Mouse (Mus musculus) cerebellum, postnatal 14 days (tissue): ENCODE measurements around the gene Cacng4.

Experiments
- DNase-seq, 2 experiments: peaks; one replicate each; pipeline ENCODE4 v3.0.0; 2021; ENCODE audit warnings: mixed read lengths in 2 of 2

Gene Cacng4

GRCm38 (mm10) chr11:107714368-107714767, 80.0 kb downstream of the Cacng4 start:
- DNase-seq: no peak

DNA sequence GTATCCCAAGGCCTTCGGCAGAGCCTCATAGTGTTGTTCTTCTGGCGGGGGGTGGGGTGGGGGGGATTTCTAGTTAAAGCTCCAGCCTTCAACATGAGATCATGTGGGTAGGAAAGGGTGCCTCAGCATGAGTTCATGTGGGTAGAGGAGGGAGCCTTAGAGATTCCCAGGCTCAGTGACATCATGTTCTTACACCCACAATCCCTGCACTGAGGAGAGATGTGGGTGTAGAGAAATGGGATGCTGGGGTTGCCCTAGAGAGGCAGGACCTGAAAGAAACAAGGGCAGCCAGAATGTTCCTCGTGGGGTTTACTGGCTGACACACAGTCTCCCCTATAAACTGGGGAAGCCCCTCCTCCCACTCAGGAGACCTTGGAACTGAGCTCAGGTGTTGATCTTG, 84.0 kb downstream of the Cacng4 start:
- no peak for DNase-seq

- DNase-seq: peak in 1 of 2 experiments; percentile 42
These were observed 86.3 kb downstream of the Cacng4 start for GRCm38 (mm10) chr11:107707897-107708610.

- DNase-seq: peak; percentile 50 to 67
These were observed 88.8 kb downstream of the Cacng4 start for GRCm38 (mm10) chr11:107705476-107706074.

DNA sequence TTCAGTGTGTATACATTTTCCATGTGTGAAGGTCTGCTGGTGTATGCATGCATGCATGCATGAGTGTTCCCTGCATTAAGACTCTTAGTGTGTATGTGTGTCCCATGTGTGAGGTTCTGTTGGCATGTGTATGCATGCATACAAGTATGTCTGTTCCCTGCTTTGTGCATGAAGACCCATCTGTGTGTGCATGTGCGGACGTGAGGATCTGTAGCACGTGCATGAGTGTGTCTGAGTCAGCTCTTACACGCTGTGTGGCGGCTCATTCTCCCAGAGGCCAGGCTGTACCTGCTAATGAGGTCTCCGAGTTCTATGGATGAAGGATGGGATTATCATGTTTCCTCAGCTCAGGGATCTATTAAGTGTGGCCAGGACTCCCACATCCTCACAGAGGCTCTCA, 89.3 kb downstream of the Cacng4 start:
- DNase-seq: peak in 1 of 2 experiments; percentile 15

DNA sequence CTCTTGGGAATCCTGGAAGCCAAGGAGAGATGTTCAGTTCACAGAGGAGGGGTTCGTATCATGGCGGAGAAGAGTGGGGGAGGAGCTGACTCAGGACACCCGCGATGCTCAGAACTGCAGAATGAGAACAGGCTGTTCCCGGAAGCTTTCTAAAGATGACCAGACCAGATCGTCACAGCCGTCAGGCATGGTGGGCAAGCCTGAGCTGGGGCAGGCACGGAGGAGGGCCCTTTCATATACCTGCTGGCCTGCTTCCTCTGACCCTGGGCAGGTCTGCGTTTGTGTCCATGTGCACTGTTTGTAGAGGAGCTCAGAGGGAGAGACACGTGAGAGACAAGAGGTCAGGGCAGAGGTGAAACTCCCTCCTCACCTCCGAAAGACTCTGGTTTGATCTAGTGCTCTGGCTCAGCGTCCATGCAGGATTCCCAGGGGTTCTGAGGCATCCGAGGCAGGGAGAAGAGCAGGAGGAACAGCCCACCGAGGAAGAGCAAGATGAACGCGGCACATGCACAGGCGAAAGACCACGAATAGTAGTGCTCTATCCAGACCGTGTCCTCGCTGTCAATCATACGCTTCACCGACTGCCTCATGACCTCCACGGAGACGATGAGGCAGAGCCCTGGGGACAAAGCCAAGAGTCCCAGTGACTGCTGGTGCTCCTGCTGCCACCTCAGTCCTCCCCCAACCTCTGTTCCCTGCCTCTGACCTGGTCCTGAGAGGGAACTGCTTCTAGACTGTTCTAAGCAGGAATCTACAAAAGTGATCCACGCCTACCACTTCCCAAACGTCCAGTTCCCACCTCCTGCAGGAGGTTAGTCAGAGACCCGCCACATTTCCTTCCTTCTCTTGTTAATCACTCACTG, 90.9 kb downstream of the Cacng4 start:
- peak; percentile 25 to 42 for DNase-seq

DNA sequence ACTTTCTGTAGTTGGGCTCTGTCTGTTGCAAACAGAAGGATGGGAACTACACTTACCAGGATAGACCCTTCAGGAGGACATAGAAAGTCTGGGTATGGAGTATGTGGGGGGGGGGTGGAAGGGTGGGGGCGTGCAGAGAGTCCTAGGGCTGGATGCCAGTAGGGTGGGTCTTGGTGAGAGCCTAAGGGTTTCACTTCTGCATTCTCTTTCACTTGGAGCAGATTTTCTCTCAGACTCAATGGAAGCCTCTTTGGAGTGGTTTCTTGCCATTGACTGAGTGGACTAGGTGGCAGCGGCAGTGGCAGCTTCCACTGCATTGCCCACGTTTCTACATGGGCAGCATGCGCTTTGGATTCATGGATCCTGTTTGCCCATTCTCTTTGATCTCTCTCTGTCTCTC, 94.4 kb downstream of the Cacng4 start:
- no peak for DNase-seq

- DNase-seq: no peak
These were observed 101.0 kb downstream of the Cacng4 start for GRCm38 (mm10) chr11:107693338-107693737.

- peak in 1 of 2 experiments; percentile 31 for DNase-seq
These were observed 102.8 kb downstream of the Cacng4 start for GRCm38 (mm10) chr11:107691569-107691968.

GRCm38 (mm10) chr11:107688480-107688879, 105.9 kb downstream of the Cacng4 start:
- DNase-seq: no peak

- DNase-seq: no peak
These were observed 108.1 kb downstream of the Cacng4 start for GRCm38 (mm10) chr11:107686290-107686689.

DNA sequence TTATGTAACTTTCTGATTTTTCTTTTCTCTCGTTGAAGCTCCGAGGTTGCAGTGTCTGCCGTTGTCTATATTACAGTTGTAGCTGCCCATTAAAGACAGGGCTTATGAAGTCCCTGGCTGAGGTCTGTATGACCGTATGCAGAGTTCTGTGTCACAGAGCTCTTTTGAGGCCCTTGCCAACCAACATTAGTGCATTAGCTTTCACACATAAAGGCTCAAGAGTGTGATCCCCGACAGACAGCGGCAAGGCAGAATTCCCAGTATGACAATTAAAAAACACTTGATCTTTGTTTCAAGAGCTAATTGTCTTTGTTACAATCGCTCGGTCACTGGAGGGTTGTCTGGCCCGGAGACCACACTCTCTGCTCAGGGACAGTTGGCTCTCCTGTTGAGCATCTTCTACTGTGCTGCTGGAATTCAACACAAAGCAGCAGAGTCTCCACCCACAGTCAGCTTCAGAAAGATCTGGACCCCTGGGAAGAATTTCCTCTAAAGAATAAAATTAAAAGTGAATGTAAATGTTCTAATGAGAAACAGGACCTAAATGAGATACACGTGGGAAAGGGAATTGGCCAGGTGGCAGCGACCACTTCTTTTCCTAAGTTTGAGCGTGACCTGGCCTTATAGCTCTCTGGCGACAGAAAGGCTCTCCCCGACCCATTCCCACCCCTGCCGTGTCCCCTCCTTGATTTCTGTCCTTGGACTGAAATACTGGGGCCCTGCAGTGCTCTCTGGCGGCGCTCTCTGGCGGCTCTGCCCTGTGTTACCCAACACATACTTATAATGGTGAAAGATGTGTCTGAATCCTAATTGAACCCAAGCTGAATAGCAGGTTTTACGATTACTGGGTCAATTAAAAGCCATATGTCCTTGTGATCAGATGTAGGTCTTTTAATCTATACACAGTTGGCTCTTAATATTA, 110.6 kb downstream of the Cacng4 start:
- peak in 1 of 2 experiments; percentile 22 for DNase-seq

DNA sequence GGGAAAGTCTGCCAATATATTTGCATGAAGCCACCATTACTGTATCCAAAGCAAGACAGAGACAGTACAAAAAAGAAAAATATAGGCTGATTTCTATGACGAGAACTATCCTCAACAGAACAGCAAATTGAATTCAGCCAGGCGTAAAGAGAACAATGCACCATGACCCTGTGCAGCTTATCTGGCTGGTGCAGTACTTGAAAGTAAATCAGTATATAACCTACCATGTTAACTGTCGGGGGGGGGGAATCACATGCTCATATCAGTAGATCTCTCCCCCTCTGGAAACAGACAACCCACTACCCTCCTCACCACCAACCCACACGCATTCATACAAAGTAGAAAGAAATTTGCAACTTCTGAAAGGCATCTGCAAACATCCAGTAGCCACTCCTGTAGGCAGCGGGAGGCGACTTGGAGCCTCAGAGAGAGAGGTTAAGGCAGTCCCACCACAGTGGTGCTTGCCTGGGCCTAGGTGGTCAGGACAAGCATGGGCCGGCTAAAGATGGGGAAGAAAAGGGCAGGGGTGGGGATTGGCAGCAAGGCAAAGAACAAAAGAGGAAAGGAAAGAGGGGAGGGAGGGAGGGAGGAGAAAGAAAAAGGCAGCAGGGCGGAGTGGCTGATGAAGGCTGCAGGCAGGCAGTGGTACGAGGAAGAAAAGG, 111.5 kb downstream of the Cacng4 start:
- DNase-seq: no peak
